ENCODE assay signal across 17 mouse cellular contexts in the genomic region with DNA sequence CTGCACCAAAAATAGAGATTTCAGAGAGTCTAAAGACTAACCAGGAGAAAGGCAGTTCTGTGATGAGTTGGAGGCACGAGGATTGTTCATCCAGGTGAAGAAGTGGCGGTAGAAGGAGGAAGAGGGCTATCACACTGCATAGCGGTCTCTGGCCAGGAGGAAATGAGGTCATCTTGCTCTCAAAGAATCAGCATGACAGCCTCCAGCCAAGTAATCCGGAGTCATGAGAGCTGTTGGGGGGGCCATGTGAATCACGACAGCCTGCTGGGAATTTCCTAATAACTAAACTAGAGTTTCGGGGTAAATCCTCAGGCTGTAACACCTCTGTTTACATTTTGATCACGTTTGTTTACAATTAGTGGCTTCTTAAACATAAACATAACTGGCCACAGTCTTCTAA. TPM values are rescaled to one million over a fixed set of nuclear protein-coding genes. Genes with fewer than 3 reads are reported as not detected.
DNase-seq lines count a peak whose midpoint lies in the region; ATAC-seq and TF ChIP-seq lines count a peak whose summit lies in the region.
"Had no signal": no experiment of that assay in that cellular context is flagged by ENCODE, and none has a peak within 500 bp of the region (broad histone marks: within the 10 kb centered on the region; RNA-seq: fewer than 3 reads in every experiment).

No protein-coding gene starts in this region.

- no peaks in the 10 kb centered on the region for H3K27me3 ChIP-seq in forebrain, embryonic 14.5 days (replicated peaks; ENCODE audit: control insufficient read depth, insufficient read depth, low read length)
- no peaks in the 10 kb centered on the region for H3K27me3 ChIP-seq in hindbrain, embryonic 16.5 days (replicated peaks; ENCODE audit: control insufficient read depth, insufficient read depth, low read length)
- H3K27me3 ChIP-seq: embryonic facial prominence, embryonic 15.5 days had no signal

- ATAC-seq in forebrain, embryonic 14.5 days = no peak
- no peak for ATAC-seq in hindbrain, embryonic 16.5 days

- no peak overlapping the region for H3K4me3 ChIP-seq in left cerebral cortex, adult 2 months
- no peak overlapping the region for H3K4me3 ChIP-seq in forebrain, embryonic 14.5 days (ENCODE audit: low read depth, low read length)
- no peak overlapping the region for H3K4me3 ChIP-seq in hindbrain, embryonic 16.5 days (ENCODE audit: low read length)
- H3K4me3 ChIP-seq: embryonic facial prominence, embryonic 15.5 days; hindbrain, embryonic 15.5 days; liver, embryonic 15.5 days had no signal

- WGBS in forebrain, embryonic 14.5 days = 67% methylated on average over 7 of the region's 7 CpGs
- WGBS in hindbrain, embryonic 16.5 days = 76% methylated on average over 7 of the region's 7 CpGs

- H3K4me2 ChIP-seq in forebrain, embryonic 14.5 days (ENCODE audit: low read length) = no peak overlapping the region
- no peak overlapping the region for H3K4me2 ChIP-seq in hindbrain, embryonic 16.5 days (ENCODE audit: low read length)
- H3K4me2 ChIP-seq: embryonic facial prominence, embryonic 15.5 days; hindbrain, embryonic 15.5 days; liver, embryonic 15.5 days had no signal

- H3K9me3 ChIP-seq in forebrain, embryonic 14.5 days (replicated peaks; ENCODE audit: control insufficient read depth, low read length) = no peaks in the 10 kb centered on the region
- no peaks in the 10 kb centered on the region for H3K9me3 ChIP-seq in hindbrain, embryonic 16.5 days (ENCODE audit: control insufficient read depth, low read length)
- H3K9me3 ChIP-seq: embryonic facial prominence, embryonic 15.5 days; hindbrain, embryonic 15.5 days; liver, embryonic 15.5 days had no signal

- no peaks in the 10 kb centered on the region for H3K36me3 ChIP-seq in forebrain, embryonic 14.5 days (ENCODE audit: control insufficient read depth, insufficient read depth, low read length)
- no peaks in the 10 kb centered on the region for H3K36me3 ChIP-seq in hindbrain, embryonic 16.5 days (ENCODE audit: control insufficient read depth, insufficient read depth, low read length)
- H3K36me3 ChIP-seq: embryonic facial prominence, embryonic 15.5 days; hindbrain, embryonic 15.5 days; liver, embryonic 15.5 days had no signal

- H3K4me1 ChIP-seq in forebrain, embryonic 14.5 days (ENCODE audit: control insufficient read depth, insufficient read depth, low read length) = peaks cover 8% of the 10 kb centered on the region; the same call in 1 of the 2 replicates
- H3K4me1 ChIP-seq in hindbrain, embryonic 16.5 days (ENCODE audit: control insufficient read depth, insufficient read depth, low read depth, low read length) = peaks cover 3% of the 10 kb centered on the region; the same call in 1 of the 2 replicates

- H3K27ac ChIP-seq in left cerebral cortex, adult 2 months = peak overlapping the region; percentile 29; the same call in 1 of the 2 replicates
- H3K27ac ChIP-seq in forebrain, embryonic 14.5 days (ENCODE audit: low read depth, low read length) = no peak overlapping the region
- H3K27ac ChIP-seq in hindbrain, embryonic 16.5 days (ENCODE audit: low read depth, low read length) = no peak overlapping the region
- H3K27ac ChIP-seq: embryonic facial prominence, embryonic 15.5 days; hindbrain, embryonic 15.5 days; liver, embryonic 15.5 days had no signal

- H3K9ac ChIP-seq in forebrain, embryonic 14.5 days (ENCODE audit: low read length) = no peak overlapping the region
- no peak overlapping the region for H3K9ac ChIP-seq in hindbrain, embryonic 16.5 days (ENCODE audit: low read depth, low read length)
- H3K9ac ChIP-seq: embryonic facial prominence, embryonic 15.5 days; hindbrain, embryonic 15.5 days; liver, embryonic 15.5 days had no signal

- peak; percentile 25 for DNase-seq in gastrocnemius, postnatal 25 days
- DNase-seq in gastrocnemius, postnatal 10 days = no peak
- DNase-seq in left cerebral cortex, adult 2 months (ENCODE audit: extremely low spot score in 1 of 2, low spot score in 2 of 2) = no peak
- no peak for DNase-seq in left cerebral cortex, postnatal 36 days (ENCODE audit: low spot score in 2 of 2)
- DNase-seq in heart, postnatal 14 days = peak; percentile 17 to 26
- peak; percentile 47 for DNase-seq in skeletal muscle tissue, adult 2 months (ENCODE audit: low read depth, low spot score)
- no peak for DNase-seq in forebrain, embryonic 14.5 days (ENCODE audit: low spot score)
- DNase-seq: adrenal gland, adult 2 months; cerebellum, adult 9-11 months; kidney, adult 11 months; layer of hippocampus, postnatal 36 days; right cerebral cortex, postnatal 4 days; thymus, postnatal 36 days had no signal

- no peak for TF ChIP-seq CTCF in left cerebral cortex, adult 2 months (IDR thresholded peaks at IDR 0.05)

- intact Hi-C loops in left cerebral cortex, adult 2 months (cut with DNase I) = no loop called here
- intact Hi-C loops in left cerebral cortex, postnatal 36 days (cut with DNase I) = no loop called here
- intact Hi-C loops in heart, postnatal 14 days (cut with DNase I) = no loop called here

RNA-seq across cellular contexts. Expression of a gene that starts 2.3 kb away (rescaled TPM):
- 10 to 100 TPM; 19.1 to 19.6 TPM for total RNA-seq in gastrocnemius, postnatal 25 days (2021)
- 10 to 100 TPM; 25.6 to 28.0 TPM for total RNA-seq in gastrocnemius, postnatal 10 days (2021)
- total RNA-seq in left cerebral cortex, adult 2 months (2021) = 1 to 10 TPM; 6.5 to 9.6 TPM
- 1 to 10 TPM; 6.0 to 8.3 TPM for total RNA-seq in left cerebral cortex, postnatal 36 days (2021)
- total RNA-seq in heart, postnatal 14 days (2021) = 1 to 10 TPM; 5.7 to 6.1 TPM
- polyA plus RNA-seq in forebrain, embryonic 14.5 days (2014; fragmentation: Nextera tagmentation; extraction: Ambion mirVana) = 0.21 and 0.47 TPM in 2 replicates
- polyA plus RNA-seq in hindbrain, embryonic 16.5 days (2015; fragmentation: Nextera tagmentation; extraction: Ambion mirVana) = 0.17 and 0.56 TPM in 2 replicates

RNA-seq across cellular contexts. Expression of a gene that starts 40.2 kb away (rescaled TPM):
- 100 to 1,000 TPM; 149 to 190 TPM for total RNA-seq in gastrocnemius, postnatal 25 days (2021)
- 100 to 1,000 TPM; 120 to 134 TPM for total RNA-seq in gastrocnemius, postnatal 10 days (2021)
- total RNA-seq in left cerebral cortex, adult 2 months (2021) = 100 to 1,000 TPM; 328 to 345 TPM
- 100 to 1,000 TPM; 322 to 378 TPM for total RNA-seq in left cerebral cortex, postnatal 36 days (2021)
- total RNA-seq in heart, postnatal 14 days (2021) = 10 to 100 TPM; 40.8 to 42.3 TPM
- 82.6 and 110 TPM in 2 replicates for polyA plus RNA-seq in forebrain, embryonic 14.5 days (2014; fragmentation: Nextera tagmentation; extraction: Ambion mirVana)
- 214 and 241 TPM in 2 replicates for polyA plus RNA-seq in hindbrain, embryonic 16.5 days (2015; fragmentation: Nextera tagmentation; extraction: Ambion mirVana)

Comparison
In these comparisons a context has a peak if more than half of its experiments do, and no peak if none do; other contexts are left out.
1. DNase-seq: peak in gastrocnemius, postnatal 25 days (single experiment), heart, postnatal 14 days (2 of 2) and skeletal muscle tissue, adult 2 months (single experiment); none in gastrocnemius, postnatal 10 days (single experiment), left cerebral cortex, adult 2 months (0 of 2), left cerebral cortex, postnatal 36 days (0 of 2) and forebrain, embryonic 14.5 days (single experiment).